Mouse (Mus musculus): ENCODE data around the gene Txk. TPM values are rescaled to one million over a fixed set of nuclear protein-coding genes. Genes with fewer than 3 reads are reported as not detected.

Gene Txk
- polyA plus RNA-seq, 1 experiment: 0.07 TPM

DNA sequence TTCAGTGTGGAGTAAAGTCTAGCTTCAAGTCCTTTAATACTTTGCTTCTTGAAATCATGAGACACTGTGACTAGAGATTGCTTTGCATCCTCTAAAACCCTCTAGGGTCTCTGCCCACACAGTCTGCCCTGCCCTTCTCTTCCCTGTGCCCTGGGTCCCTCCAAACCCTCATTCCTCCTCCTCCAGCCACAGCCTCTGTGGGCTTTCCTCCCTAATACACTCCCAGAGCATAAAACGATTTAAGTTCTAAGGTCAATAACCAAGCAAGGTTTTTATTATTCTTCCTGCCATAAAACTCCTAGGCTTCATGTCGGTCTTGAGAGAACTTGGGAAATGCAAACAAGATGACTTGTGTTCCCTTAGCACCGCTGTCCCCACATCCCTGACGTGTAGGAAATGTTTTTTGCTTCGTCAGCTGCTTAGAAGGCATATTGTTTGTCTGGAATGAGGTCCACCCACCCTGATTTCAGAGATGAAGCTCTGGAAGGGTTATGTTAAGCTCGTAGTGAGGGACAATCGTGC lies 96.2 kb downstream of the Txk start:
- DNase-seq (ENCODE audit: low read depth): no peak
- no peak for TF ChIP-seq CTCF (IDR thresholded peaks at IDR 0.05; ENCODE audit: borderline replicate concordance, extremely low read depth, insufficient read depth, insufficient read length)
- TF ChIP-seq POLR2A (IDR thresholded peaks at IDR 0.05; ENCODE audit: borderline replicate concordance, extremely low read depth, insufficient read depth, insufficient read length, poor library complexity, severe bottlenecking): no peak

DNA sequence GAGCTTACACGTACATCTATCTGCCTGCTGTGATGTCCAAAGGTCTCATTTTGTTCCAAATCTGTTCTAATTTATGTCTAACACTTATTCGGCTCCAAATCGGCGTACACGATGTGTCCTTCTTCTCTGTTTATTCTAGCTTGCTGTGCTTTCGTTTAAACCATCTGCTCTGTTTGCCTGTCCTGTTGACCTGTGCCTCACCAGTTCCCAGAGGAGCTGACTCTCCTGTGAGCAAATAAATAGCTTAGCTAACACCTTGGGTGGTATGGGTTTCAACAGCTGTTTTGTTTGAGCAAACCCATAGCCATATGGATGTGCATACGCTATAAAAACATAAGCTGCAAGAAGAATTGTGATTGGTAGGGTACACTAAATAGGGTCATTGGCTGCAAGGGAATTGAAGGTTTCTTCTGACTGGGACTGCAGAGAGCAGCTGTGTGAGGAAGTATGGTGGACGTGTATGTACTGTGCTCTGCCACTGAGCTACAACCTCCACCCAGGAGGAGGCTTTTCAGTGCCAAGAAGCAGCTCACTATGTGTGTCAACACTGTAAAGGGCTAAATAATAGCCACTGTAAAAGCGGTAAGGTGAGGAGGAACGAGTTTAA lies 99.4 kb downstream of the Txk start:
- peak; percentile 70 for DNase-seq (ENCODE audit: low read depth)
- TF ChIP-seq POLR2A (IDR thresholded peaks at IDR 0.05; ENCODE audit: borderline replicate concordance, extremely low read depth, insufficient read depth, insufficient read length, poor library complexity, severe bottlenecking) (no peak), CTCF (IDR thresholded peaks at IDR 0.05; ENCODE audit: borderline replicate concordance, extremely low read depth, insufficient read depth, insufficient read length) (no peak)

DNA sequence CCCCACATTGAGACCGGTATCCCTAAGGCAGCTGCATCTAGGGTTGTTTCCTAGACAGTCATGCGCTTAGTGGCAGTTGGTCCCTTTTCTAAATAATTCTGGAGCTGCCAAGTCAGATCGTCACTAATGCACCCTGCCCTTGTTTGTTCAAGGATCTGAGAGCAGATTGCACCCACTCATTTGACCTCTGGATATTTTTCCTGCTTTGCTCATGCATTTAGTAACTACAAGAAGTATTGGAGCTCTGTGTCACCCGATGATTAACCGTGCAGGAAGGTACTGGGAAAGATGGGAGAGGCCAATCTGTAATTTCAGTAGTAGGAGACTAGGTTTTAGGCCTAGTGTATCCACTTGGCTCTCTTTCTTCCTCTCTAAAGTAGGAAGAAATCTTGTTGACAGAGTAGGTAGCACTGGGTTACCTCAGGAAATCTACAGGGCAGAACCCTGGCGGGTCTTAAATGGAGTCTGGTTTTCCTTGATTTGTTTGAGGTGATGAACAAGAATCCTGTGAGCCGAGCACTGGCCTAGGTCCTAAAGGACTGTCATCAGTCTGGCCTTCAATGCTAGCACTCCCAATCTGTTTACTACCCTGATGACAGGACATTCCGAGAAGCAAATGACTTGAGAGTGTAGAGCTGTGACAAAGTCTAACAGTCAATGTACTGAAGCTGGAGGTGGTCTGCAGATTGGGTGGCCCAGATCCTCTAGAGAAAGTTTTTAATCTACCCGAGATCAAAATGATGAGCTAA lies 103.4 kb downstream of the Txk start:
- no peak for TF ChIP-seq CTCF (IDR thresholded peaks at IDR 0.05; ENCODE audit: borderline replicate concordance, extremely low read depth, insufficient read depth, insufficient read length)
- no peak for TF ChIP-seq POLR2A (IDR thresholded peaks at IDR 0.05; ENCODE audit: borderline replicate concordance, extremely low read depth, insufficient read depth, insufficient read length, poor library complexity, severe bottlenecking)
- DNase-seq (ENCODE audit: low read depth): no peak

- TF ChIP-seq CTCF (IDR thresholded peaks at IDR 0.05; ENCODE audit: borderline replicate concordance, extremely low read depth, insufficient read depth, insufficient read length): no peak
- no peak for TF ChIP-seq POLR2A (IDR thresholded peaks at IDR 0.05; ENCODE audit: borderline replicate concordance, extremely low read depth, insufficient read depth, insufficient read length, poor library complexity, severe bottlenecking)
- DNase-seq (ENCODE audit: low read depth): peak; percentile 21
These were observed 104.5 kb downstream of the Txk start for GRCm38 (mm10) chr5:72647958-72648595.

- TF ChIP-seq CTCF (IDR thresholded peaks at IDR 0.05; ENCODE audit: borderline replicate concordance, extremely low read depth, insufficient read depth, insufficient read length): peak; percentile 22; the same call in 1 of the 2 replicates
- TF ChIP-seq POLR2A (IDR thresholded peaks at IDR 0.05; ENCODE audit: borderline replicate concordance, extremely low read depth, insufficient read depth, insufficient read length, poor library complexity, severe bottlenecking): no peak
- peak; percentile 79 for DNase-seq (ENCODE audit: low read depth)
These were observed 105.1 kb downstream of the Txk start, which contains the start of gene Nipal1 for GRCm38 (mm10) chr5:72647418-72647907. TSS of gene Nipal1 (plus strand) at chr5:72647795.

GRCm38 (mm10) chr5:72646996-72647395 lies 105.6 kb downstream of the Txk start:
- no peak for DNase-seq (ENCODE audit: low read depth)
- no peak for TF ChIP-seq POLR2A (IDR thresholded peaks at IDR 0.05; ENCODE audit: borderline replicate concordance, extremely low read depth, insufficient read depth, insufficient read length, poor library complexity, severe bottlenecking)
- no peak for TF ChIP-seq CTCF (IDR thresholded peaks at IDR 0.05; ENCODE audit: borderline replicate concordance, extremely low read depth, insufficient read depth, insufficient read length)

- TF ChIP-seq POLR2A (IDR thresholded peaks at IDR 0.05; ENCODE audit: borderline replicate concordance, extremely low read depth, insufficient read depth, insufficient read length, poor library complexity, severe bottlenecking): no peak
- peak; percentile 43; the same call in 1 of the 2 replicates for TF ChIP-seq CTCF (IDR thresholded peaks at IDR 0.05; ENCODE audit: borderline replicate concordance, extremely low read depth, insufficient read depth, insufficient read length)
- DNase-seq (ENCODE audit: low read depth): no peak
These were observed 106.4 kb downstream of the Txk start for GRCm38 (mm10) chr5:72646131-72646530.

Other genes starting within 250 kb of the Txk start
- 0.81 and 2.3 TPM in 2 replicates for gene Corin, start 248.3 kb downstream of the Txk start, polyA plus RNA-seq (2012; rRNA removed)
- 14.7 and 21.6 TPM in 2 replicates for gene Nfxl1, start 193.1 kb downstream of the Txk start, polyA plus RNA-seq (2012; rRNA removed)
- 1.6 and 2.0 TPM in 2 replicates for gene Zar1, start 171.5 kb downstream of the Txk start, polyA plus RNA-seq (2012; rRNA removed)
- gene Gm5868, start 165.2 kb downstream of the Txk start, polyA plus RNA-seq (2012; rRNA removed): 3.5 and 4.6 TPM in 2 replicates
- not detected in 2 replicates for gene Cnga1, start 108.5 kb downstream of the Txk start, polyA plus RNA-seq (2012; rRNA removed)
- 0.52 and 0.54 TPM in 2 replicates for gene Nipal1, start 105.0 kb downstream of the Txk start, polyA plus RNA-seq (2012; rRNA removed)
- 2.9 and 3.9 TPM in 2 replicates for gene Tec, start 115.7 kb upstream of the Txk start, polyA plus RNA-seq (2012; rRNA removed)
- 22.7 and 31.0 TPM in 2 replicates for gene Slain2, start 161.5 kb upstream of the Txk start, polyA plus RNA-seq (2012; rRNA removed)
- not detected in 2 replicates for gene Gm10135, start 221.9 kb upstream of the Txk start, polyA plus RNA-seq (2012; rRNA removed)